Mouse (Mus musculus) heart, adult 9 months (tissue): Measurements from ENCODE around the gene Got2.

Experiments used
- DNase-seq, 2 experiments: peaks; one replicate each; pipeline ENCODE4 v3.0.0; 2022; ENCODE audit warnings: low spot score in 2 of 2

Got2 gene

DNA sequence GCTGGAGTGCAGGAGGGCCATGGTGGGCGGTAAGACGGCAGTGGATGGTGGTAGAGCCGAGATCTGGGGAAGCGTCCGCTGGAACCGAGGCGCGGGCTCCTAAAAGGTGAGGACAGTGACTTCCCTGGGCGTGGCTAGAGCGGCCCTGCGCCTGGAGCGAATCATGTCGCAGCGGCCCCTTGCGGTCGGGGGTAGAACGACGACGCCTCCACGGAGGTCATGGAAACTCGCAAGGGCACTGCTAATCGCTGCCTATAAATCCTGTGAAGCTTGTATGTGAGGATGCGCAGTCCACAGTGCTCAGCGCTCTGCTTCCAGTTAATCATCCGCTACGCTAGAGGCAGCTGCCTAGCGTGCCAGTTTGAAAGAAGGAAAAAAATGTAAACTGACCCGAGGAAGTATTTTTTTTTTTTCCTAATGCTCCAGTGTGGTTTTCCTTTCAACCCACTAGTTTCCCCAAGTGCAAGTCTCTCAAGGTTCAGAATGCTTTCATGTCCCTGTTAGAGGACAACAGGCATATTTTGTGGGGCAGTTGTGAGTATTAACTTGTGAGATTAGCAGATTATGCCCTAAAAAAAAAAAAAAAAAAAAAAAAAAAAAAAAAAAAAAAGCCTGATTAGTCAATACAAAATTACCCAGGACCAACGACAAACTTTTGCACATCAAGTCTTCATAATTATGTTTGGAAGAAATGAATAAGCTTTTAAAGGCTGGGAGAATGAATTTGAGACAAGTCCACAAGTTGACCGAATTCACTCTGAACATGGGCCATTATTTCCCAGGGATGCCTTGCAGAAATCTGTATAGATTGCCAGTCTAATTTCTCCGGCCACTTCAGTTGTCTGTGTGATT is at the start of gene Got2:
Got2 (minus strand) TSS at position 263 of the 852 bp plus-strand sequence.
- DNase-seq = peak; percentile 80 to 90

GRCm38 (mm10) chr8:95932841-95933240 is 44.5 kb upstream of the Got2 start:
- no peak for DNase-seq

- DNase-seq = no peak
Observed at GRCm38 (mm10) chr8:95929821-95930220, 41.5 kb upstream of the Got2 start.

- no peak for DNase-seq
Observed at GRCm38 (mm10) chr8:95916106-95916505, 27.8 kb upstream of the Got2 start.

DNA sequence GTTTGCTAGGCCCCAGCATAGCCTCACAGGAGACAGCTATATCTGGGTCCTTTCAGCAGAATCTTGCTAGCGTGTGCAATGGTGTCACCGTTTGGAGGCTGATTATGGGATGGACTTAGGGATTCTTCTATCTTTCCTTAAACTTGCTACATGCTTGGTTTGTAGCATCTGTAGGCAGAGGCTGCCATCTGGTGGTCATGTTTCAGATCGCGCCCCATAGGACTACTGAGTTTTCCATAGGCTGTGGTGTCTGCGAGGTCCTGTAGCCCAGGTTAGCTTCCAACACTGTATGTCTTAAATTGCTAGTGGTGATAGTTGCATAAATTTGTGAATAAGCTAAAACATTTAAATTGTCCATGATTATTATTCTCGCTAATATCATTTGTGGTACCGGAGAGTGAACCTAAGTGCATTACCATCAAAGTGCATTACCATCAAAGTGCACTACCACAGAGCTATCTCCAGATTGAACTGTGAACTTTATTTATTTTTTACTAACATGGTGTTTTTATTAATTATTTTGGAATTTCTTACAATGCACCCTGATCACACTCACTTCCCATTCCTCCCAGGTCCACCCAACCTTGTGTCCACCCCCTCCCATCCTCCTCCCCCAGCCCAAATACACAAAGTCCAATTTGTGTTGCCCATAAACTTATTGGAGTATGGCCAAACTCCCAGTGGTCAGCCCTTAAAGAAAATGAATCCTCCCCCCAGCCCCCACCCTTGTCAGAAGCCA is 26.7 kb upstream of the Got2 start:
- peak; percentile 16 to 69 for DNase-seq

GRCm38 (mm10) chr8:95911240-95911639 is 22.9 kb upstream of the Got2 start:
- no peak for DNase-seq

- DNase-seq = no peak
Observed at GRCm38 (mm10) chr8:95907885-95908284, 19.5 kb upstream of the Got2 start.

DNA sequence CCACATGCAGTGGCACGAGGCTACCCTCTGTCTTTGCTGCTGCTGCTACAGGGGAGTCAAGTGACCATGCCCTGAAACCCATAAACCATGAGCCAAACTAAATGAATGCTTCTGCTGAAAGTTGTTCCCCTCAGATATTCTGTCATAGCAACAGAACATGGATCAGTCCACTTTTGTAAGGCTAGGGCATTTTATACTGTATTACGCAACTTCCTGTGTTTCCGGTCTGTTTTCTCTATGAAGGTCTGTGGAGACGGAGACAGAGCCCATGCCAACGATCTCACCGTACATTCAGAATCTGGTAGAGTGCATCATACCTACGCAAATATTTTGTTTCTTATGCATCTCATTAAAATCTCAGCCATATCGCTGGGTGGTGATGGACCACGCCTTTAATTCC is 18.4 kb upstream of the Got2 start:
- DNase-seq = no peak

- no peak for DNase-seq
Observed at GRCm38 (mm10) chr8:95901864-95902263, 13.5 kb upstream of the Got2 start.

DNA sequence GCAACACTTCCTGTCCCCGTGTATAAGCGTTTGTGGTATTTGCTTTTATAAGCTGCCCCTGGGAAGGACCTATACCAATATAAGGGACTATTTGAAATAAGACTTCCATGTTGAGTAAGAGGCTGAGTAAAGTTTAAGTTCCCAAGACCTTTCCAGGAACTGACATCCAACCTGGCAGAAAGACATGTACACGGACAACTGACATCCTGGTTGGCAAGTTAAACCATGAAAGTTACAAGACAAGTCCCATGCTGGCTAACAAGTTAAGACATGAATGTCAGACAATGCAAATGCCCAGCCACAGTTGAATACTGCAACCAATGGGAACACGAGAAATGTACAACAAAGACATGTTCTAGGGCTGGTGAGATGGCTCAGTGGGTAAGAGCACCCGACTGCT is 5.4 kb upstream of the Got2 start:
- no peak for DNase-seq

DNA sequence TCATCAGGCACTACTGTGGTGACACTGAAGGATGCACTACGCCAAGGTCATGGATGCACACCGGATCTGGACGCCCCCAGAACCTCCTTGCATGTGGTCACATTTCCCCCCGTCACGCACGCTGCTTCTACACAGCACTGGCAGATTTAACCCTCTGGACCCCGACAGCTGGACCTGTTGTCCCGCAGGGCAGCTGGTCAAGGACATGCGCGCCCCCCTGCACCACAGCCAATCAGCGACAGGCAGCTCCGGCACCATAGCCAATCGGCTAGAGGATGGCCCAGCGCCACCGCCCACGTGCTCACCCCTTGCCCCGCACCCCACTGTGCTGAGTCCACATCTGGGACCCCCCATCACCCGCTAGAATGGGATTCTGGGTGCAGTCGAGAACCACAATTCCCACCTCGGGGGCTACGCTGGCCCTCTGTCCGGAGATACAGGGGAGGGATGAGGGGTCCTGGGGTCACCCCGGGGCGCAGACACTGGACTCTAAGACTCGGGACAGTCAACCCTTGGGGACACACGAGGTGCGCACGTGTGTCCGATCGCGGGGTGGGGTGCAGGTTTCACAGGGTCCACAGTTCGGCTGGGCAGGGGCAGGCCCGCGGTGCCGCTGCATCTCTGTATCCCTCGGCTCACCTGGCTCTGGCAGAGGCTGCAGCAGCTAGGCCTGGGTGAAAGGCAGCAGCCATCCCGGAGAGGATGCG is 616 bp downstream of the Got2 start:
- DNase-seq = peak; percentile 88 to 93

DNA sequence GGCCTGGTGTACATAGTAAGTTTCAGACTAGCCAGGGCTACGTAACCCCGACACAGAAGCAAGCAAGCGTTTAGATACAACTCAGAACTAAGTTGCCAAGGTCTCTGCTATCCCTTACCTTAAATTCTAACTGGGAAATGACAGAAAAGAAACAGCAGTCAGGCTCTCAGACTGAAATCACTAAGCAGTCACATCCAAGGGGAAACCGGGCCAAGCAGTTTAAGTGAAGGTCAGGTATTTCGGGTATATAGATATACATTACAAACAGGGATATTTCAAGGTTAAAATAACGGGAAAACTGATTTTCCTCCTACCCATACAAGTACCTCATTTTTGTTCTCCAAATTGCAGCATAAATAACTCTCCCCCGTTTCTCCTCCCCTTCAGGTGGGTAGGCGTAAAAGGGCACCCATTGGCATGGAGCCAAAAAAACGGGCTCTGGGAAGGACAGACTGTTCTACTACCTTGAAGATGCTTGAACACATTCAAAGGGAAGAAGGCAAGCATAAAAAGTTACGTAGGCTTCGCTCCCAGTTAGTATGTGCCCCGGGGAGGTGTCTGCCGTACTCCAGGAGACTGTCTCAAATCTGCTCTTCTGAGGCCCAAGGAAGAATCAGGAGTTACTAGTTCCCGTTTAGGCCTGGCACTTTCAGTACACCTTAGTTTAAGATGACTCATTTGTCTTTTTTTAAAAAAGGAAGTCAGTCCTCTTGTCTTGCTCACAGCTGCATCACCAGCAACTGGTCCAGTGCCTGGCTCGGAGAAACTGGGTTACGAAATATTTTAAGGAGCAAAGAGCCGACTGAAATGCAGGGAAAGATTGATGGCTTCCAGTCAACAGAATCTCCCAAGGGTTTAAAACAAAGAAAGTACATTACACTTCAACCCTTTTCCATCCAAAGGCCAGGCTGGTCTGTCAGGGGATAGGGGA is 1.4 kb downstream of the Got2 start:
- DNase-seq = peak; percentile 25 to 49

- no peak for DNase-seq
Observed at GRCm38 (mm10) chr8:95885966-95886365, 2.4 kb downstream of the Got2 start.

- DNase-seq = no peak
Observed at GRCm38 (mm10) chr8:95885271-95885841, 3.0 kb downstream of the Got2 start.

GRCm38 (mm10) chr8:95884491-95884890 is 3.9 kb downstream of the Got2 start:
- DNase-seq = no peak

GRCm38 (mm10) chr8:95882191-95882590 is 6.2 kb downstream of the Got2 start:
- DNase-seq = no peak

DNA sequence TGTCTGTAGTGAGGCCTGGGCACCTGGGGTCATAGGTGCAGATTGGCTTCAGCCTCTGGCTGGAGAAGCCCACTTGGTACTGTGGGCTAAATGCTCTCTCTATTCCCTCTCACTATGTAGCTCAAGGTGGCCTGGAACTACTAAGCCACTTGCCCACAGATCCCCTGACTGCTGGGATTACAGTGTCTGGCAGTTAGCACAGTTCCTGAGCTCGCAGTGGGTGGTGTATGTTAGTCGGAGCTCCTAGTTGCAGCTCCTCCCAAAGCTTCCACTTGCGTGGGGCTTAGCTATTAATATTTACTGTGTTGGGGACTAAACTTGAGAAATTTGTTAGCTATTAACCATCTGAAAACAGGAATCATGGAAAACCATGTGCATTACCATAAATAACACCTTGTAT is 6.8 kb downstream of the Got2 start:
- DNase-seq = no peak

DNA sequence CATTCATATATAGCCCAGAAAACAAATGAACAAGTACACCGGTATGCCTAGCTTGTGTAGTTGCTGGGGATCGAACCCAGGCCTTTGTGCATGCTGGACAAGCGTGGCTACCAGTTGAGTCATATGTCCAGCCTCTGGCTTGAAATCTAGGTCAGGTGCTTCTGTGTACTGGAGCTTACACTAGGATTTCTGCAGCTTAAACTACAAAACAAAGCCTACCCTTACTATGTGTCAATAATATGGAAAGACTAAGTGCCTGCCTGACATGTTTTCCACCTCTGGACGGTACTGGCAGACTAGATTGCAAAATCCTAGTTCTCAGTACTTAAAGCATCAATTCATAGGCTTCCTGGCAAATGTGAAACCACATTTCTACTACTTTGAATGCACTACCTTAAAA is 8.5 kb downstream of the Got2 start:
- DNase-seq = no peak

- DNase-seq = peak; percentile 32 to 53
Observed at GRCm38 (mm10) chr8:95878176-95878962, 10.0 kb downstream of the Got2 start.

GRCm38 (mm10) chr8:95875270-95875669 is 13.1 kb downstream of the Got2 start:
- DNase-seq = peak; percentile 38 to 41
